Mouse (Mus musculus): ENCODE data around the gene Abca14. TPM values are rescaled to one million over a fixed set of nuclear protein-coding genes. Genes with fewer than 3 reads are reported as not detected.
"Not testable (repeated sequence)": the region's sequence is repeated elsewhere in the genome, so short reads cannot be mapped to it uniquely, and the experiment has no call there.

The Abca14 gene
- polyA plus RNA-seq, 1 experiment from 2014 or later, result not detected

- Histone ChIP-seq H3K4me2 (replicated peaks; ENCODE audit: low read depth, low read length) (no peak overlapping the region), H3K4me1 (ENCODE audit: insufficient read depth, low read length) (0 out of 2 replicates have a peak, but pooled peaks cover 3% of the 10 kb centered on the region), H3K27ac (ENCODE audit: low read length) (no peak overlapping the region), H3K4me3 (ENCODE audit: low read length) (no peak overlapping the region), H3K36me3 (ENCODE audit: insufficient read depth, low read length) (no peaks in the 10 kb centered on the region), H3K9ac (replicated peaks; ENCODE audit: low read length) (no peak overlapping the region), H3K9me3 (ENCODE audit: low read length) (no peaks in the 10 kb centered on the region), H3K27me3 (ENCODE audit: insufficient read depth, low read length) (no peaks in the 10 kb centered on the region)
- no peak for ATAC-seq (ENCODE audit: low FRiP score, low TSS enrichment)
- 38% methylated on average over 4 of the region's 4 CpGs for WGBS
Observed at GRCm38 (mm10) chr7:120322963-120323362, 119.2 kb downstream of the Abca14 start.

- not testable (repeated sequence) for H3K27ac ChIP-seq (ENCODE audit: low read length); H3K4me3 ChIP-seq (ENCODE audit: low read length); H3K4me2 ChIP-seq (replicated peaks; ENCODE audit: low read depth, low read length); H3K36me3 ChIP-seq (ENCODE audit: insufficient read depth, low read length); ATAC-seq (ENCODE audit: low FRiP score, low TSS enrichment); H3K9me3 ChIP-seq (ENCODE audit: low read length); H3K9ac ChIP-seq (replicated peaks; ENCODE audit: low read length); H3K4me1 ChIP-seq (ENCODE audit: insufficient read depth, low read length); H3K27me3 ChIP-seq (ENCODE audit: insufficient read depth, low read length)
- WGBS, result 71% methylated on average over 2 of the region's 2 CpGs
Observed at GRCm38 (mm10) chr7:120325911-120326310, 122.2 kb downstream of the Abca14 start.

- Histone ChIP-seq H3K9ac (replicated peaks; ENCODE audit: low read length) (no peak overlapping the region), H3K27me3 (ENCODE audit: insufficient read depth, low read length) (no peaks in the 10 kb centered on the region), H3K4me1 (ENCODE audit: insufficient read depth, low read length) (0 out of 2 replicates have a peak, but pooled peaks cover 3% of the 10 kb centered on the region), H3K4me3 (ENCODE audit: low read length) (peak overlapping the region; percentile 26), H3K9me3 (ENCODE audit: low read length) (no peaks in the 10 kb centered on the region), H3K36me3 (ENCODE audit: insufficient read depth, low read length) (no peaks in the 10 kb centered on the region), H3K27ac (ENCODE audit: low read length) (no peak overlapping the region), H3K4me2 (replicated peaks; ENCODE audit: low read depth, low read length) (peak overlapping the region; percentile 52)
- WGBS, result 9% methylated on average over 22 of the region's 22 CpGs
- peak; percentile 66 for ATAC-seq (ENCODE audit: low FRiP score, low TSS enrichment)
Observed at GRCm38 (mm10) chr7:120327220-120328073, 123.7 kb downstream of the Abca14 start.

DNA sequence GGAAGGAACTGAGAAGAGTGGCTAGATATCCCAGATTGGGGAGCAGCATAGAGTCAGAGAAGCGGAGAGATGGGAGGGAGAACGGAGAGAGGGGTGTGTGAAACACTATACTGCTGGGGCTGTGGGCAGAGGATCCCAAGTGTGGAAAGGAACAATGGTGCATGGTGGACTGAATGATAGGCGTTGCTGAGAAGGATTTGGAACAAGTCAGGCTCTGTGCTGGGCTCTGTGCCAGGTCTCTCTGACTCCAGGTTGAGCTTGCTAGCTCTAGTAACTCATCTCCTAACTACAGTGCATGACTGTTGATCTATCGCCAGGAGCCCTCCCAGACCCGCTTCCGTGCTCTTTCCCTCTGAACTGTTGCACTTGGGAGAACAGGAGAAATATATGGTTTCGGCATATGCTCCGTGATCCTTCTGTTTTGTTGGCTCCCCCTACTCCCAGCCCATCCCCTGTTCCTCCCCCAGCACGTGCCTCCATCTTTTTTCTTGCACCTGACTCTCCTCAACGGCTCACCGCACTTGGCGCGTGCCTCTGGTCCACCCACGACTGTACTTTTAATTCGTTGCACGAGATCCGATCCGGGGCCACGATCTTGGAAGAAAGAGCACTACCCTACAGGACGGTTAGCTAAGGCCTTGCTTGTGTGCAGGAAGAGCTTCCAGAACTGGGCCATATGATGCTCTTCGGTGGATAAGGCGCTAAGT, 124.5 kb downstream of the Abca14 start, which contains the start of gene Abca15:
Gene Abca15 (plus strand): TSS at position 584 of the 707 bp plus-strand sequence.
- H3K9me3 ChIP-seq (ENCODE audit: low read length), result no peaks in the 10 kb centered on the region
- no peak within 1 kb of the TSS for H3K9ac ChIP-seq (replicated peaks; ENCODE audit: low read length)
- WGBS, result 39% methylated on average over 22 of the region's 22 CpGs
- ATAC-seq (ENCODE audit: low FRiP score, low TSS enrichment), result peak; percentile 87
- 0 out of 2 replicates have a peak, but pooled peaks cover 3% of the 10 kb centered on the region for H3K4me1 ChIP-seq (ENCODE audit: insufficient read depth, low read length)
- no peaks in the 10 kb centered on the region for H3K36me3 ChIP-seq (ENCODE audit: insufficient read depth, low read length)
- peak within 1 kb of the TSS; percentile 26 for H3K4me3 ChIP-seq (ENCODE audit: low read length)
- H3K4me2 ChIP-seq (replicated peaks; ENCODE audit: low read depth, low read length), result peak within 1 kb of the TSS; percentile 52
- no peaks in the 10 kb centered on the region for H3K27me3 ChIP-seq (ENCODE audit: insufficient read depth, low read length)
- H3K27ac ChIP-seq (ENCODE audit: low read length), result no peak within 1 kb of the TSS

GRCm38 (mm10) chr7:120361159-120361558, 157.4 kb downstream of the Abca14 start:
- no peak overlapping the region for H3K27ac ChIP-seq (ENCODE audit: low read length)
- H3K4me1 ChIP-seq (ENCODE audit: insufficient read depth, low read length), result no peaks in the 10 kb centered on the region
- H3K9me3 ChIP-seq (ENCODE audit: low read length), result no peaks in the 10 kb centered on the region
- H3K4me2 ChIP-seq (replicated peaks; ENCODE audit: low read depth, low read length), result no peak overlapping the region
- H3K9ac ChIP-seq (replicated peaks; ENCODE audit: low read length), result no peak overlapping the region
- no peaks in the 10 kb centered on the region for H3K27me3 ChIP-seq (ENCODE audit: insufficient read depth, low read length)
- ATAC-seq (ENCODE audit: low FRiP score, low TSS enrichment), result no peak
- no peak overlapping the region for H3K4me3 ChIP-seq (ENCODE audit: low read length)
- H3K36me3 ChIP-seq (ENCODE audit: insufficient read depth, low read length), result no peaks in the 10 kb centered on the region
- 40% methylated on average over 13 of the region's 13 CpGs for WGBS

Other genes starting within 250 kb of the Abca14 start
- not detected in 2 replicates for gene Dnah3, start 108.7 kb upstream of the Abca14 start, polyA plus RNA-seq (2015; fragmentation: Nextera tagmentation; extraction: Ambion mirVana)
- 34.3 and 40.4 TPM in 2 replicates for gene Tmem159, start 101.6 kb upstream of the Abca14 start, polyA plus RNA-seq (2015; fragmentation: Nextera tagmentation; extraction: Ambion mirVana)
- gene Zp2, start 58.7 kb upstream of the Abca14 start, polyA plus RNA-seq (2015; fragmentation: Nextera tagmentation; extraction: Ambion mirVana), result not detected in 2 replicates
- 3.5 TPM in 2 replicates for gene Anks4b, start 30.1 kb upstream of the Abca14 start, polyA plus RNA-seq (2015; fragmentation: Nextera tagmentation; extraction: Ambion mirVana)
- gene Crym, start 1.9 kb upstream of the Abca14 start, polyA plus RNA-seq (2015; fragmentation: Nextera tagmentation; extraction: Ambion mirVana), result 71.3 and 77.0 TPM in 2 replicates
- not detected in 2 replicates for gene Abca15, start 124.7 kb downstream of the Abca14 start, polyA plus RNA-seq (2015; fragmentation: Nextera tagmentation; extraction: Ambion mirVana)
- not detected in 2 replicates for gene Abca16, start 205.7 kb downstream of the Abca14 start, polyA plus RNA-seq (2015; fragmentation: Nextera tagmentation; extraction: Ambion mirVana)

Data from kidney, embryonic 16.5 days (tissue).